Mouse (Mus musculus) activated CD4-positive, CD25-positive, alpha-beta regulatory T cell, adult 4 months (primary cell): ENCODE data around the gene Mlycd. TPM values are rescaled to one million over a fixed set of nuclear protein-coding genes. Genes with fewer than 3 reads are reported as not detected.

Experiments
- ATAC-seq: one replicate; pipeline ENCODE4 v1.8.0; 2017
- polyA plus RNA-seq, 2 experiments: library from polyadenylated mRNA; unstranded; fragments of 100-300 nt; shearing (Covaris generic); gene quantifications; one replicate each; pipeline ENCODE4 v1.2.1; 2017

The Mlycd gene
- polyA plus RNA-seq, 2 experiments from 2014 or later = 4.2 to 6.4 TPM

DNA sequence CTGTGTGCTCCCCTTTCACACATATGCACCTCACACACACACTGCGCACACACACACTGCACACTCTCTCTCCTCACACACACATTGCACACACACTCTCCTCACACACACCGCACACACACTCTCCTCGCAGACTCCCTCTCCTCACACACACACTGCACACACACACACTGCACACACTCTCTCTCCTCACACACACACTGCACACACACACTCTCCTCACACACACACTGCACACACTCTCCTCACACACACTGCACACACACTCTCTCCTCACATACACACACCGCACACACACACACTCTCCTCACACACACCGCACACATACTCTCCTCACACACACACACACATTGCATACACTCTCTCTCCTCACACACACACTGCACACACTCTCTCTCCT lies 10.0 kb downstream of the Mlycd start:
- ATAC-seq = no peak

- no peak for ATAC-seq
Observed at GRCm38 (mm10) chr8:119408311-119408710, 13.6 kb downstream of the Mlycd start.

DNA sequence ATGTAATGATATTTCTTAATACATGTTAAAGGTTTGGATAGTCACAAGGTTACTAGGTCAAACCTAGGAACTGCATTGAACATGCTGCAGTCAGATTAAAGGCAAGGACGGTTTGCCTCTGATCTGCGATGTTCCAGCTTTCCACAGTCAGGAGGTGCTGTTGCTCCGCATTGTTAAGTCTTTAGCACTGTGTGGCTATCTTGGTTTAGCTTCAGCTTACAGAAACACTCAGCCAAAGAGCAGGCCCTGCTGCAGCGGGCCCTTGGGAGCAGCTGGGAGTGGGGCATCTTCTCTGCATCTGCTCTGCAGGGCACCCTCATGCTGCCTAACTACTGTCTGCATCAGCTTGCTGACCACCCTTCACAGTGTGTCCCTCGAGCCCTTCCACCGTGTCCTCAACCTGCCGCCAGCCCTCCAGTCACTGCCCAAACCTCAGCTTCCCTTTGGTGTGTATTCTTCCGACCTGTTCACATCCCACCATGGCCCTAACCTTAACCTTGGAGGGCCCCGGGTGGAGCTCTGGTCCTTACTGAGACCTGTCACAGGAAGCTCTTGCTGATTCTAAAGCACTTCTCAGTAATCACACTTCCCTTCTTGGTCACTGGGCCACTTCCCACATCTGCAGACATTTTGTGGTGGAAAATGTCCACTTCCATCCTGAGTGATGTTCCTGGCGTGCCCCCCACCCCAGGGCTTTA lies 17.5 kb downstream of the Mlycd start:
- peak; percentile 10 for ATAC-seq

- peak; percentile 84 for ATAC-seq
Observed at GRCm38 (mm10) chr8:119412735-119413498, 18.2 kb downstream of the Mlycd start.

DNA sequence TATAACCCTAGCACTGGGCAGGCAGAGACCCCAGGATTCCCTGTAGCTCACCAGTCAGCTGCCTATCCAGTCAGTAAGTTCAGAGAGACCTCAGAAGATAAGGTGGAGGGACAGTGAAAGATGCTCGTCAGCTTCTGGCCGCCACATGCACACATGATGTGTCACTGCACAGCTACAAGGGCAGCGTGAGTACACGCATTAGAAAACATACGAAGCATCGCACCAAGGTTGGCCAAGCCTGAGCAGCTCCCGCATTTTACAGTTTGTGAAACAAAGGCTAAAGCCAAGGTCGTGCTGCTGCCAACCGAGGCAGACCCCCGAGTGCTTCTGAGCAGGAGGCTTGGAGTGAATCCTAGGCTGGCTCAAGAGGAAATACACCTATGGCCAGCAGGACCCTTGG lies 18.9 kb downstream of the Mlycd start:
- no peak for ATAC-seq

GRCm38 (mm10) chr8:119420318-119420717 lies 25.6 kb downstream of the Mlycd start:
- no peak for ATAC-seq

GRCm38 (mm10) chr8:119421603-119422122 lies 27.0 kb downstream of the Mlycd start:
- no peak for ATAC-seq

DNA sequence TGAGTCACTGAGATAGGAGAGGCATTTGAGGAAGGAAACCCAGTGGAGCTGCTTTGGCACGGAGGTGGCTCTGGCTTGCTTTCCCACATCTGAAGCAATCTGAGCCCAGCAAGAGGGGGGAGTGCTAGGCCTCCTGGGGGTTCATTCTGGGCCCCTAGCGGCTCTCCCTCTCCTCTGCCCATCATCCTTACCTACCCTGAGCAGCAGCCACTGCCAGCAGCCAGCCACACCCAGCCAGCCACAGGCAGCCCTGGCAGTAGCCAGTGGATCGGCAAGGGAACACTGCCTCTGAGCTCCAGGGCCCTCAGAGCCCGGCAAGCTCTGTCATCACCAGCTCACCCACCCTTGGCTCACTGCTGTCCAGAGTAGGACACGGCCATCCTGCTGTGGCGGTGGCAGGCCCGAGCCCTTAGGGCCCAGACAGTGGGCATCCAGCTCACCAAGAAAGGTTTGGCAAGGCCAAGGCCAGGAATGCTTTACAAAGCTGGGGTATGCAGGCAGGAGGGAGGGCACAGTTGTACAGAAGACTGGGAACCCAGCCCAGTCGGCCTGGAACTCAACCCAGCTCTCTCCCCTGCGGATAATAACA lies 27.5 kb downstream of the Mlycd start:
- no peak for ATAC-seq

- ATAC-seq = peak; percentile 94
Observed at GRCm38 (mm10) chr8:119423631-119424141, 29.0 kb downstream of the Mlycd start.

DNA sequence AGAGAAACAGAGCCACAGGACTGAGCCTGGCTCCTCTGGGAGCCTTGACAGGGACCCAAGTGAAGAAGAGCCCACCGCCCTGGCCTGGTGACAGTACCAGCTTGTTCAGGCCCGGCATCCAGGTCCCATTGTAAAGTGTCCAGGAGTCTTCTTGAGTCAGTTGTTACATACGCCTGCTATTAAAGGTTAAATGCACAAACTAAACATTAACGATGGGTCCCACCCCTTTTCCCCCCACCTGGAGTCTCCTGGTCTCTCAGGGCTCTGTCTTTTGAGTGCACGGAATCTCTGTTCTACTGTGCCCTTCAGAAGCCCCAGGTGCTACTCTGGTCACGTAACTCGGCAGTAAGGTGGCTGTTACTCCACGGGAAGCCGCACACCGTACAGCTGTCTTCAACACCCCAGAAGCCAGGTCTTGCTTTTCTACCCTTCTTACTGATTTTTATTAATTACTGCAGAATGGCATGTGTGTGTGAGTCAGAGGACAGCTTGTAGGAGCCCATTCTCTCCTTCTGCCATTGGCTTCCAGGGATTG lies 29.6 kb downstream of the Mlycd start:
- no peak for ATAC-seq

- ATAC-seq = no peak
Observed at GRCm38 (mm10) chr8:119424740-119425139, 30.1 kb downstream of the Mlycd start.

DNA sequence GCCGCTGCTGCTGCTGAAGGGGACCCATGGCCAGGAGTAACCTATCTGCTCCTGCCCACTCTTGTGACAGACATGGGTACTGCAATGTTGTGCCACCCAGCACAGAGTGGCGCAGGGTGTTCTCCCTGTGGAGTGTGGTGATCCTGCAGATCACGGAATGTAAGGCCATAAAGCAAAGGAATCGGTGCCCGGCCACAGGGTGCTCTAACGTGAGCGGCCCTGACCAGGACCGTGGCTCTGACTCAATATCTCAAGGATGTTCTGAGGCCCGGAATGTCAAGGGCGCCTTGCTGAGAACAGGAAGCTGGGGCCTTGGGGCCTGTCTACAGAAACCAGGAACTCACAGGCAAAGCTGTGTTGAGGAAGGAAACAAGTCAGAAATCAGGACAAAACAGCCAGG lies 30.9 kb downstream of the Mlycd start:
- no peak for ATAC-seq

- no peak for ATAC-seq
Observed at GRCm38 (mm10) chr8:119426069-119426735, 31.5 kb downstream of the Mlycd start.

- no peak for ATAC-seq
Observed at GRCm38 (mm10) chr8:119427634-119428349, 33.1 kb downstream of the Mlycd start.

GRCm38 (mm10) chr8:119428350-119428740 lies 33.7 kb downstream of the Mlycd start:
- no peak for ATAC-seq

DNA sequence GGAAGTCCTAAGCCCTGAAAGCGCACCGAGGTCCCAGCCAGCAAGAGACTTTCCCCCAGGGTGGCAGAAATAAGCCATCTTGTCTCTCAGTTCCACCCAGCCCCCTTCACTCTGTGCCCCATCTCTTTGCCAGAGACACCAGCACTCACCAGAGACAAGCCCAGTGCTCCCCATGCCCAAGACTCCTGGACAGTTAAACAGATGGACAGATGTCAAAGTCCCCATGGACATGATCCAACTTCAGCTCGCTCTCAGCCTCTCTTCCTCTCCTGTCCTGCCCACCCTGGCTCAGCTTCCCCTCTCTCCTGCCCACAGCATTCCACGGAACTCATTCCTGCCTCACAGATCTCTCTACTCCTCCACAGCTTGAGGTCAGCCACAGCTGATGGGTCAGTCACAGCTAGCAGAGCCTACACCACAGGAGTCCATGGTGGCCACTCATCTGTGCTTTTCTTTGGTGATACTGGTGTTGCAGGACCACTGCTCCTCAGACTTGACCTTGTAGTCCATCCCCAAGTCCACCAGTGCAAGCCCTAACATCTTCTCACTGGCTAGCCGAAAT lies 34.2 kb downstream of the Mlycd start:
- no peak for ATAC-seq

- ATAC-seq = no peak
Observed at GRCm38 (mm10) chr8:119429552-119429951, 34.9 kb downstream of the Mlycd start.

GRCm38 (mm10) chr8:119430250-119430649 lies 35.6 kb downstream of the Mlycd start:
- no peak for ATAC-seq

GRCm38 (mm10) chr8:119430690-119431089 lies 36.0 kb downstream of the Mlycd start:
- ATAC-seq = no peak

DNA sequence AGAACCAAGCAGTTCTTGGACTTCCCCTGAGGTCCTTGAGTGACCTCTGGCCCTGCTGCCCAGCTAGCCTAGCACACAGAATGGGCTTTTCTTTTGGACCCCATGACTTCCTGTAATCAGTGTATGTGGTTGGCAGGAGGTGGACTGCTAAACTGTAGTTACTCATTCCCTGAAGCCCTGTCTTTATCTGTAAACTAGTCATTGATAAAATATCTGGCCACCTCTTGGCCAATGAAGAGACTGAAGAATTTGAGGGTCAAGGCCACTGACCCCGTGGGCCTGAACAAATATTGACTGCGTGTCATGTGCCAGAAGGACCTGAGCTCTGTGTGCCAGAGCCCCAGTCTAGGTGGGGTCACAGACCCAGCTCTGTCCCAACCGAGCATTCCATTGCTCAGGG lies 37.7 kb downstream of the Mlycd start:
- no peak for ATAC-seq

DNA sequence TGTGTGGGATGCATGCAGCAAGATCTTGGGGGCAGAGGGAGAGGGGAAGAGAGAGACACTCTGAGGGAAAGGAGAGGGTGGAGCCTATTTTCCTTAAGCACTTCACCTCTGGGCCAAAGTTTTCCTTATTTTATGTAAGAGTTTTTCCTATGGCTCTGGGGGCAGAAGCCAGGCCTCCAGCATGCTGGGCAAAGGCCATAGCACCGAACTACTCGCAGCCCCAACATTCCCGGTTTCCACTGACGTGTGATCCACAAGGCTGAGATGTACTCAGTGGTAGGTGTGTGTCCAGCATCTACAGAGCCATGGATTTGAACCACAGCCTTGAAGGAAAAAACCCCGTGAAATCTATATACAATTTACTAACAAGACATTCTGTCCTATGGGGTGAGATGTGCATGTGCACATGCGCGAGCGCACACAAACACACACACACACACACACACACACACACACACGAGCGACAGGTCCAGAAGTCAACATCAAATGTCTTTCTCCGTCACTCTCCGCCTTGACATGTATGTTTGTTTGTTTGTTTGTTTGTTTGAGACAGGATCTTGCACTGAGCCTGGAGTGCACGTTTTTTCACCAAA lies 39.0 kb downstream of the Mlycd start, which contains the start of gene Osgin1:
Gene Osgin1, plus strand, starts transcription at position 543 of the 593 bp plus-strand sequence.
- ATAC-seq = no peak
